Mouse (Mus musculus): ENCODE data around the gene Vmn1r83.

Vmn1r83 gene

GRCm38 (mm10) chr7:12329381-12329780 is at the start of gene Vmn1r83:
Gene Vmn1r83, minus strand, starts transcription at chr7:12329481.
- DNase-seq (ENCODE audit: low spot score), result no peak

GRCm38 (mm10) chr7:12369173-12369572 is 39.9 kb upstream of the Vmn1r83 start, which contains the start of gene Vmn1r84:
Gene Vmn1r84, minus strand, starts transcription at chr7:12369273.
- DNase-seq (ENCODE audit: low spot score), result no peak

DNA sequence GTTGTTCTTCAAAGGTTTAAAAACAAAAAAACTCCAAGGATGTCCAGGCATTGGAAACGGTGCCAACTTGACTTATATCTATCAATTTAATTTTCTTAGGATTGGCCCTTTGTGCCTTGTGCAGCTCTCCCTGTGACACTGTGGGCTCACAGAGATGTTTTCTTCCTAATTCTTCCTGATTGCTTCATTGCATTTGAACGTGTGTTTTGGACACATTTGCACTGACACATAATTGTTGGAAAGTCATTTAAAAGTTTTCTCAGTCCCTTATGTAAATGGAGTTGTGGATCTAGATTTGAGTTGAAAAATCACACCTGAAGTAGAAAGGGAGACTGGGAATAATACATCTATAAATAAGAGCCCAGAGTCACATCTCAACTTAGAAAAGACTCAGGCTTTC is 29.2 kb downstream of the Vmn1r83 start, which contains the start of gene Vmn1r82:
TSS of gene Vmn1r82 (plus strand) at position 301 of the 400 bp plus-strand sequence.
- DNase-seq (ENCODE audit: low spot score), result no peak
